Mouse (Mus musculus) hindbrain, embryonic 12.5 days (tissue): ENCODE measurements around the gene Pth1r. TPM values are rescaled to one million over a fixed set of nuclear protein-coding genes. Genes with fewer than 3 reads are reported as not detected.
"Not testable (repeated sequence)": the region's sequence is repeated elsewhere in the genome, so short reads cannot be mapped to it uniquely, and the experiment has no call there.

ENCODE experiments used
- ATAC-seq: fragments of 200-750 bp; cut with Nextera tagmentation; 2 replicates; pipeline ENCODE4 v1.8.0; 2017; ENCODE audit warnings: moderate TSS enrichment; ENCODE audit not compliant: low FRiP score
- H3K27ac ChIP-seq: fragments of 300-500 bp; sonication (generic); 2 replicates; pipeline ENCODE4 v1.5.1; 2016; ENCODE audit warnings: mild to moderate bottlenecking
- H3K27me3 ChIP-seq: fragments of 300-500 bp; sonication (generic); 2 replicates; pipeline ENCODE4 v1.6.1; 2016; ENCODE audit warnings: mild to moderate bottlenecking
- H3K36me3 ChIP-seq: fragments of 300-500 bp; sonication (generic); 2 replicates; pipeline ENCODE4 v1.6.1; 2016; ENCODE audit warnings: mild to moderate bottlenecking
- H3K4me1 ChIP-seq: fragments of 300-500 bp; sonication (generic); 2 replicates; pipeline ENCODE4 v1.6.1; 2016
- H3K4me2 ChIP-seq: fragments of 300-500 bp; sonication (generic); replicated peaks from 2 replicates; pipeline ENCODE4 v1.6.1; 2016; ENCODE audit warnings: mild to moderate bottlenecking
- H3K4me3 ChIP-seq: fragments of 300-500 bp; sonication (generic); 2 replicates; pipeline ENCODE4 v1.5.1; 2016; ENCODE audit warnings: mild to moderate bottlenecking
- H3K9ac ChIP-seq: fragments of 300-500 bp; sonication (generic); 2 replicates; pipeline ENCODE4 v1.6.1; 2016; ENCODE audit warnings: mild to moderate bottlenecking, moderate library complexity
- H3K9me3 ChIP-seq: fragments of 300-500 bp; sonication (generic); replicated peaks from 2 replicates; pipeline ENCODE4 v1.6.1; 2016; ENCODE audit warnings: mild to moderate bottlenecking
- WGBS: fragments of 180-500 bp; shearing (Covaris S2); methylation state at CpG from one replicate; pipeline ENCODE4 v1.1.7; 2016; 5-methylcytosine and 5-hydroxymethylcytosine counted together
- polyA plus RNA-seq: library from polyadenylated mRNA; unstranded; fragments of >200 nt; fragmentation: Nextera tagmentation; extraction: Ambion mirVana; gene quantifications from 2 replicates; pipeline ENCODE4 v1.2.1, GENCODE M21; 2016

Pth1r gene
- polyA plus RNA-seq, 1 experiment from 2014 or later, result 44.3 TPM

GRCm38 (mm10) chr9:110686472-110686871 lies 60.5 kb downstream of the Pth1r start:
- no peak for ATAC-seq
- H3K4me3 ChIP-seq, result no peak overlapping the region
- H3K9ac ChIP-seq, result no peak overlapping the region
- H3K27ac ChIP-seq, result no peak overlapping the region
- H3K9me3 ChIP-seq, result no peaks in the 10 kb centered on the region
- 58% methylated on average over 3 of the region's 3 CpGs for WGBS
- no peaks in the 10 kb centered on the region for H3K36me3 ChIP-seq
- H3K4me1 ChIP-seq, result peaks cover 36% of the 10 kb centered on the region
- no peak overlapping the region for H3K4me2 ChIP-seq
- H3K27me3 ChIP-seq, result no peaks in the 10 kb centered on the region

DNA sequence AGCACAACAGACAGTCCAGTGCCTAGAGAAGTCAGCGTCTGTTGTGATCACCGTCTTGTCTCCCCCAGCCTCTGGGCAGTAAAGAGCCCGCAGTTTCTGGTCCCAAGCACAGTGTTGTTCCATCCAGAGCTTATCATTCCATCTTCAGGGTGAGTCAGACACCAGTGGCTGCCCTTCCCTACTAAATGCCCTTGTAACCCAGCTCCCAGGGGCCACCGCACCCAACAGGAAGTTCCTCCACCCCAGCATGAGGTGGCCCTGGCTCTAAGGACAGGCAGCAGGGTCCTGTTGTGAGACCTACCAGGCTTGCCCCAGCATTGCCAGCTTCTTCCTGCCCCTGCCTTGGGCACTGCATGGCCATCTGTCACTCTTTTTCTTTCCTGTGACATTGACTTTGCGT lies 61.4 kb downstream of the Pth1r start:
- H3K9me3 ChIP-seq, result no peaks in the 10 kb centered on the region
- 0 out of 2 replicates have a peak overlapping the region, but pooled peaks have one; percentile 6 for H3K9ac ChIP-seq
- H3K27me3 ChIP-seq, result no peaks in the 10 kb centered on the region
- no peak for ATAC-seq
- WGBS, result 82% methylated on average over 5 of the region's 5 CpGs
- no peak overlapping the region for H3K4me2 ChIP-seq
- peaks cover 42% of the 10 kb centered on the region for H3K4me1 ChIP-seq
- H3K27ac ChIP-seq, result no peak overlapping the region
- no peak overlapping the region for H3K4me3 ChIP-seq
- no peaks in the 10 kb centered on the region for H3K36me3 ChIP-seq

- Histone ChIP-seq H3K4me2 (no peak overlapping the region), H3K4me1 (peaks cover 42% of the 10 kb centered on the region), H3K9ac (no peak overlapping the region), H3K36me3 (no peaks in the 10 kb centered on the region), H3K27ac (0 out of 2 replicates have a peak overlapping the region, but pooled peaks have one; percentile 12), H3K4me3 (no peak overlapping the region), H3K27me3 (no peaks in the 10 kb centered on the region), H3K9me3 (no peaks in the 10 kb centered on the region)
- ATAC-seq, result no peak
- 77% methylated on average over 8 of the region's 8 CpGs for WGBS
Measured at GRCm38 (mm10) chr9:110685187-110685586, 61.8 kb downstream of the Pth1r start.

- Histone ChIP-seq H3K36me3 (no peaks in the 10 kb centered on the region), H3K4me2 (no peak overlapping the region), H3K9ac (peak overlapping the region; percentile 9; the same call in 1 of the 2 replicates), H3K27ac (peak overlapping the region; percentile 62), H3K4me1 (peaks cover 42% of the 10 kb centered on the region), H3K27me3 (no peaks in the 10 kb centered on the region), H3K9me3 (no peaks in the 10 kb centered on the region), H3K4me3 (no peak overlapping the region)
- WGBS, result 75% methylated on average over 6 of the region's 6 CpGs
- no peak for ATAC-seq
Measured at GRCm38 (mm10) chr9:110684100-110684831, 62.7 kb downstream of the Pth1r start.

DNA sequence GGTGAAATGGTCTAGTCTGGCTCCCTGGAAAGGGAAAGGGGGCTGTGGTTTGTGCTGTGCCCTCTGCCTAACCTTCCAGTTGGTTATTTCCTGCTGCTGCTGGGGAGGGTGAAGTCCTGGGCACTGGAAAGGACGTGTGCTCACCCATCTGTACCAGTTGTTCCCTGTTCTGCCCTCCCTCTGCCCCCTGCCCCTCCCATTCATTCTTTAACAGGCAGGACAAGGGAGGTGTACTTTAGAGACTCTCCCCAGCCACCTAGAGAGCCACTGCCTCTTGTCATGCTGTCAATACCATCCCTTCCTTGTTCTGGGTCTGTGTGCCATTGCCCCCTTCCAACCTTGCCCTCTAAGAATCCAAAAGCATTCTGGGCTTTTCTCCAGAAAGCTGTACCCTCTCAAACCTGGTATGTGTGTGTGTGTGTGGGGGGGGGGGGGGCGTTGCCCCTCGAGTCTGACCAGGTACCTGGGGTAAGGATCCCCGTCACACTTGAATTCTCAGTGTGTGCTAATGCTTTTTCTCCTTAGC lies 63.3 kb downstream of the Pth1r start:
- Histone ChIP-seq H3K27ac (peak overlapping the region; percentile 62; the same call in 1 of the 2 replicates), H3K27me3 (no peaks in the 10 kb centered on the region), H3K4me1 (peaks cover 42% of the 10 kb centered on the region), H3K4me2 (no peak overlapping the region), H3K36me3 (no peaks in the 10 kb centered on the region), H3K9ac (peak overlapping the region; percentile 9; the same call in 1 of the 2 replicates), H3K9me3 (no peaks in the 10 kb centered on the region), H3K4me3 (no peak overlapping the region)
- ATAC-seq, result no peak
- 63% methylated on average over 4 of the region's 4 CpGs for WGBS

- not testable (repeated sequence) for ATAC-seq, H3K4me2 ChIP-seq, H3K9ac ChIP-seq, H3K9me3 ChIP-seq, H3K4me3 ChIP-seq, H3K27me3 ChIP-seq, H3K27ac ChIP-seq, H3K36me3 ChIP-seq
- H3K4me1 ChIP-seq, result peaks cover 44% of the 10 kb centered on the region
- WGBS, result 87% methylated on average over 3 of the region's 3 CpGs
Measured at GRCm38 (mm10) chr9:110682697-110683096, 64.2 kb downstream of the Pth1r start.

GRCm38 (mm10) chr9:110682255-110682654 lies 64.7 kb downstream of the Pth1r start:
- Histone ChIP-seq H3K4me3 (no peak overlapping the region), H3K4me2 (no peak overlapping the region), H3K36me3 (no peaks in the 10 kb centered on the region), H3K4me1 (peaks cover 48% of the 10 kb centered on the region), H3K9me3 (no peaks in the 10 kb centered on the region), H3K9ac (no peak overlapping the region), H3K27ac (peak overlapping the region; percentile 70), H3K27me3 (no peaks in the 10 kb centered on the region)
- peak; percentile 58; the same call in 1 of the 2 replicates for ATAC-seq
- WGBS, result 65% methylated on average over 5 of the region's 5 CpGs

GRCm38 (mm10) chr9:110681817-110682216 lies 65.1 kb downstream of the Pth1r start:
- Histone ChIP-seq H3K9ac (no peak overlapping the region), H3K4me1 (peaks cover 48% of the 10 kb centered on the region), H3K27ac (peak overlapping the region; percentile 70), H3K4me2 (no peak overlapping the region), H3K4me3 (no peak overlapping the region), H3K27me3 (no peaks in the 10 kb centered on the region), H3K9me3 (no peaks in the 10 kb centered on the region), H3K36me3 (no peaks in the 10 kb centered on the region)
- ATAC-seq, result peak; percentile 81
- WGBS, result 57% methylated on average over 9 of the region's 9 CpGs

GRCm38 (mm10) chr9:110680736-110681507 lies 66.0 kb downstream of the Pth1r start:
- H3K4me1 ChIP-seq, result peaks cover 48% of the 10 kb centered on the region
- no peak overlapping the region for H3K4me2 ChIP-seq
- H3K9ac ChIP-seq, result no peak overlapping the region
- 83% methylated on average over 7 of the region's 7 CpGs for WGBS
- H3K9me3 ChIP-seq, result no peaks in the 10 kb centered on the region
- peak overlapping the region; percentile 66 for H3K27ac ChIP-seq
- ATAC-seq, result no peak
- no peaks in the 10 kb centered on the region for H3K27me3 ChIP-seq
- H3K36me3 ChIP-seq, result no peaks in the 10 kb centered on the region
- H3K4me3 ChIP-seq, result no peak overlapping the region

DNA sequence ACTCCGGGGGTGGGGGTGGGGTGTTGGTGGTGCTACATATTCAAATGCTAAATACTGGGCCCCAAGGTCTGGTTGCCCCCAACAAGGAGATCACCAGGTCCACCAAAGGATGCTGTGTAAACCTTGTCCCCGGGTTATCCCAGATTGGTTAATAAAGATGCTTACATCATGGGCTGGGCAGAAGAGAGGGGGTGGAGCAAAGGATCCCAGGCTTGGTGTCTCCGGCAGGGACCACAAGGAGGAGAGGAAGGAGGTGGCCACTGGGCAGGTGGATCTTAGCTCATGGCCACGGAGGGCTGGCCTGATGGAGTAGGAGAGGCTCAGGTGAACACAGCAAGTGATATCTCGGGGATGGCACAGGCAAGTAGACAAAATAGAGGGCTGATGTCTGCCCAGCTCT lies 68.1 kb downstream of the Pth1r start:
- Histone ChIP-seq H3K9ac (no peak overlapping the region), H3K4me1 (peaks cover 28% of the 10 kb centered on the region), H3K9me3 (no peaks in the 10 kb centered on the region), H3K4me2 (no peak overlapping the region), H3K36me3 (no peaks in the 10 kb centered on the region), H3K27ac (no peak overlapping the region), H3K27me3 (no peaks in the 10 kb centered on the region), H3K4me3 (no peak overlapping the region)
- no peak for ATAC-seq
- WGBS, result 65% methylated on average over 5 of the region's 5 CpGs

DNA sequence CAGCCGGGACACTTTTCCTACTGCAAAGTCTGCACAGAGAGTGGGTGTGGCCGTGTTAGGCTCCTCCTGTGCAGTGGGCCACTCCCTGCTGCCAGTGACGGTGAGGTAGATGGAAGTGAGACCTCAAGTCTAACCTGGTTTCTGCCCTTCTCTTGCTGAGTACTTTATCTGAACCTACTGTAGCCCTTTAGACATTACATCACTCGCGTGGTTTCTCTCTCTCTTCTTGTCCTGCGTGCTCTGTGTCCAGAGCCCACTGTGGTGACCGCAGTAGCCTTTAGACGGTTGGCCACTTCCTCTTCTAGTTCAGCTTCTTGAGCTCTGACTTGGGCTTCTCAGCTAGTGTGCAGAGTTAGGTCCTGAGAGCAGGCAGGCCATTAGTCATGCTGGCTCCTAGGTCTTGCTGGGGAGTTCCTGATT lies 70.4 kb downstream of the Pth1r start:
- Histone ChIP-seq H3K4me1 (peaks cover 18% of the 10 kb centered on the region), H3K9ac (no peak overlapping the region), H3K36me3 (no peaks in the 10 kb centered on the region), H3K4me3 (no peak overlapping the region), H3K27ac (no peak overlapping the region), H3K4me2 (no peak overlapping the region), H3K27me3 (no peaks in the 10 kb centered on the region), H3K9me3 (no peaks in the 10 kb centered on the region)
- no peak for ATAC-seq
- 90% methylated on average over 8 of the region's 8 CpGs for WGBS

GRCm38 (mm10) chr9:110673107-110673752 lies 73.7 kb downstream of the Pth1r start:
- ATAC-seq, result no peak
- Histone ChIP-seq H3K4me2 (no peak overlapping the region), H3K9me3 (no peaks in the 10 kb centered on the region), H3K4me1 (peaks cover 13% of the 10 kb centered on the region), H3K9ac (no peak overlapping the region), H3K27ac (no peak overlapping the region), H3K27me3 (no peaks in the 10 kb centered on the region), H3K36me3 (no peaks in the 10 kb centered on the region), H3K4me3 (no peak overlapping the region)
- 59% methylated on average over 10 of the region's 10 CpGs for WGBS
